Mouse (Mus musculus): ENCODE results near the gene 1500009C09Rik. TPM values are rescaled to one million over a fixed set of nuclear protein-coding genes. Genes with fewer than 3 reads are reported as not detected.

Gene 1500009C09Rik
- 0.14 and 0.22 TPM in 2 replicates for polyA plus RNA-seq (2012; rRNA removed; ENCODE audit: low replicate concordance)

GRCm38 (mm10) chr15:82252097-82252496 is at the start of gene 1500009C09Rik:
1500009C09Rik (plus strand) TSS chr15:82252397.

DNA sequence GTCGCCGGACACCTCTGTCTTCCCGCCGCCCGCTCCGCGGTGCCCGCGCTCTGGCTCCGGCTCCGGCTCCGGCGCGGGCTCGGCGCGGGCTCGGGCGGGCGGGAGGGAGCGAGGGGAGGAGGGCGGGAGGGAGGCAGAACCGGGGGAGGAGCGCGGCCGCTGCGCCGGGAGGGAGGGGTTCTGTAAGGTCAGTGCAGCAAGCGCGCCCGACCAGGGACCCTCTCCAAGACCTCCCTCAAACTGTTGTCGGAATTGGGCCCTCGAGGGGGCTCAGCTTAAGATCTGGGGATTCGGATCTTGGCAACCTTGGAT is 39.5 kb upstream of the 1500009C09Rik start, which contains the start of gene Shisa8:
Gene Shisa8, minus strand, starts transcription at position 64 of the 312 bp plus-strand sequence.

DNA sequence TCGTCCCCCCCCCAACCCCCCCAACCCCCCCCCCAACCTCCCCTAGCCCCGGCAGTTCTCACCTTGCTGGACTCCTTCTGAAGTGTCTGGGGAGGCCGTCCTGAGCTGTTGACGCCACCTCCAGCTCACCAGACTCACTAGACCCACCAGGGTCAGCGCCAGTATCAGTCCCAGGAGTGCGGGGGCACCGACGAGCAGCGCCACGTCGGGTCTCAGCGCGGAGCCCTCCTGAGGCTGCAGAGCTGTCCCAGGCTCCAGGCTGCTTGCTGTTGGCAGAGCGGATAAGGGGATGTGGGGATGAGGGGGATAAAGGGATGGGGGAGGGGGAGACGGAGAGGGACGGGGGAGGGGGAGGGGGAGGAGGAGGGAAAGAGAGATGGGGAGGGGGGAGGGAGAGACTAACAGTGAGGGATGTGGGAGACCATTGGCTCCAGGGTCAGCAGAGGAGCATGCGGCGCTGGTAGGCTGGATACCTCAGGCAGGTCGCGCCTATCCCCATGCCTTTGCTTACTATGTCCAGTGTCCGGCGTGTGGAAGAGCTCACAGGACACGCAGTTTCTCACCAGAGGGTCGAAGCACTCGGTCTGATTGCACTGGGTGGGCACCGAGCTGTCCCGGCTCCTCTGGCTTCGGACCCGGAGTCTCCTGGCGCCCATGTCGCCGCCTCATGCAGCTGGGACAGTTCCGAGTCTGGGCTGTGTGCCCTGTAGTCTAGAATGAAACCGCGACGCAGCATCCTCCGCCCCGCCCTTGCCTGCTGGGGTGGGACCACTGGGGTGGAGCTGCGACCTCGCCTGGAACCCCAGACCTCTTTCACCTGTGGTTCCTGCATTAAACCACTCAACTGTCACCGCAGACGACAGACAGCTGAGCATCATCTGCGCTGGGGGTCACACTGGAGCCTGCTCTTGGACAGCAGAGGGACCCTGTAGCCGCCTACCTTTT is 28.3 kb upstream of the 1500009C09Rik start, which contains the start of gene Tnfrsf13c:
Gene Tnfrsf13c, minus strand, starts transcription at position 713 of the 945 bp plus-strand sequence.

DNA sequence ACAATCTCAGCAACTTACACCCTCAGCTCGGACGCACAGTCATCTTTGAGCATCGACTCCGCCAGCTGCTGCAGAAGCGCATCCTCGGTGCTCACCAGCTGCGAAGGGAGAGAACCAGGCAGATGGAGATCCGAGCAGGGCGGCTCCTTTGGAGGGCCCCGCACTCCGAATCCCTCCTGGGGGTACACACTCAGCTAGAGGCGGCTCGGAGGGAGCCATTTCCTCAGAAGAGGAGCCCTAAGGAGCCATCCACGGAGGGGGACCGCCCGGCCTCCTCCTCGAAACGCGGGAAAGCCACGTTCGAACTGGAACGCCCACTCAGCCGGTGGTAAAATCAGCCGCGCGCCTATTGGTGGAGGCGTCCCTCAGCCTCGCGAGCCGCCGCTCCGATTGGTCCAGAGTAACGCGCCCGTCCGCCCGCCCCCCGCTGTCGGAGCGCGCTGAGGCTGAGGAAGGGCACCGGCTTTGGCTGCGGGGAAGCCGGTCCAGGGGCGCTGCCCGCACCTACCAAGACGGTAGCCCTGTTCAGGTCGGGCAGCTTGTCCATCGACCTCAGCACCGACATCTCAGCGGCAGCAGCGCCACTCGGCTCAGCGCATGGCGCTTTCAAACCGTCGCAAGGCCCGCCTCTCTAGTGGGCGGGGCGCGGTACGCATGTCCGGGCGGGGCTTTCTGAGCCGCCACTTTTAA is 7.9 kb upstream of the 1500009C09Rik start, which contains the start of gene Cenpm:
Gene Cenpm, minus strand, starts transcription at position 634 of the 690 bp plus-strand sequence.

GRCm38 (mm10) chr15:82274593-82274926 is 22.4 kb downstream of the 1500009C09Rik start, which contains the start of gene Sept3:
Sept3 (plus strand) TSS chr15:82274893.

DNA sequence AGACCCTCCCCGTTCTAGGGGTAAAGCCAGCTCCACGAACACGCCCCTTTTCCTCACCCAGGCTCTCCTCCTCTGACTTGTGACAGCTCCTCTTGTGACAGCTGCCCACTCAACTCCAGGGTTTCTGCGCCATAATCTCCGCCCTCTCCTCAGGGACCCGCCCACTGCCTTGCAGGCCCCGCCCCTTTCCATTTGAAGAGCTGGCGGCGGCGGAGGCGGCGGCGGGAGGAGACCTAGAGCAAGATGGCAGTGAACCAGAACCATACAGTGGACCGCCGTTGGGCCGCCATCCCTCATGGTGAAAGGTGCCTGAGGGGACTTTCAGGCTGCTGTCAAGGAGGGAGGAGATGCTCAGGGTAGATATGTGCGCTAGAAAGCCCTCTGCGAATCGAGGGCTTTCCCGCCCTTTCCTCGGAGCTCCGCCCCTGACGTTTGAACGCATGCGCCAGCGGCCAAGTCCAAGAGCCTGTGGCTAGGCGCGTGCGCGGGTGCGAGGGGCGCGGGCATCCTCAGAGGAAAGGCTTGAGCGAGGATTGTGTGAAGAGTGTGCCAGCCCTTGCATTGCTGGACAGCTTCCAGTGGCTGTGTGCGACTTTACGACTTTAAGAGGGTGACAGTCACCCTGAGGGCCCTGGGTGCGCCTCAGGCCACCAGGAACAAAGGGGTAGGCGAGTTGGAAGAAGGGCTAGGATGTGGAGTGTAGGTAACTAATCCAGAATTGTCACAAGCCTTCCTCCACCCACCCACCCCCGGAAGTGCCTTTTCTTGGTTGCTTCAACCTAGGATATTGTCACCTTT is 46.8 kb downstream of the 1500009C09Rik start, which contains the start of gene Wbp2nl:
Gene Wbp2nl, plus strand, starts transcription at position 191 of the 798 bp plus-strand sequence.

Other genes with a start within 250 kb of the 1500009C09Rik start
- gene Desi1, start 218.5 kb upstream of the 1500009C09Rik start, polyA plus RNA-seq (2012; rRNA removed; ENCODE audit: low replicate concordance), result 40.6 and 43.7 TPM in 2 replicates
- 21.0 and 49.7 TPM in 2 replicates for gene Snu13, start 204.8 kb upstream of the 1500009C09Rik start, polyA plus RNA-seq (2012; rRNA removed; ENCODE audit: low replicate concordance)
- not detected in 2 replicates for gene 4930407I10Rik, start 193.2 kb upstream of the 1500009C09Rik start, polyA plus RNA-seq (2012; rRNA removed; ENCODE audit: low replicate concordance)
- 0.07 TPM in 1 of 2 replicates, not detected in the other for gene Mei1, start 182.4 kb upstream of the 1500009C09Rik start, polyA plus RNA-seq (2012; rRNA removed; ENCODE audit: low replicate concordance)
- gene Ccdc134, start 124.5 kb upstream of the 1500009C09Rik start, polyA plus RNA-seq (2012; rRNA removed; ENCODE audit: low replicate concordance), result 6.0 and 14.3 TPM in 2 replicates
- gene Srebf2, start 105.2 kb upstream of the 1500009C09Rik start, polyA plus RNA-seq (2012; rRNA removed; ENCODE audit: low replicate concordance), result 145 and 243 TPM in 2 replicates
- gene Shisa8, start 39.6 kb upstream of the 1500009C09Rik start, polyA plus RNA-seq (2012; rRNA removed; ENCODE audit: low replicate concordance), result 0.23 and 2.7 TPM in 2 replicates
- gene Tnfrsf13c, start 28.0 kb upstream of the 1500009C09Rik start, polyA plus RNA-seq (2012; rRNA removed; ENCODE audit: low replicate concordance), result 1.4 and 7.1 TPM in 2 replicates
- gene Cenpm, start 7.6 kb upstream of the 1500009C09Rik start, polyA plus RNA-seq (2012; rRNA removed; ENCODE audit: low replicate concordance), result 11.1 and 14.1 TPM in 2 replicates
- 0.14 and 0.89 TPM in 2 replicates for gene Sept3, start 22.5 kb downstream of the 1500009C09Rik start, polyA plus RNA-seq (2012; rRNA removed; ENCODE audit: low replicate concordance)
- gene Wbp2nl, start 46.6 kb downstream of the 1500009C09Rik start, polyA plus RNA-seq (2012; rRNA removed; ENCODE audit: low replicate concordance), result not detected in 2 replicates
- 167 and 184 TPM in 2 replicates for gene Naga, start 86.5 kb downstream of the 1500009C09Rik start, polyA plus RNA-seq (2012; rRNA removed; ENCODE audit: low replicate concordance)
- gene Pheta2, start 86.5 kb downstream of the 1500009C09Rik start, polyA plus RNA-seq (2012; rRNA removed; ENCODE audit: low replicate concordance), result 0.23 and 0.47 TPM in 2 replicates
- gene Smdt1, start 86.6 kb downstream of the 1500009C09Rik start, polyA plus RNA-seq (2012; rRNA removed; ENCODE audit: low replicate concordance), result 197 and 404 TPM in 2 replicates
- 166 and 221 TPM in 2 replicates for gene Ndufa6, start 101.9 kb downstream of the 1500009C09Rik start, polyA plus RNA-seq (2012; rRNA removed; ENCODE audit: low replicate concordance)
- 39.8 and 90.5 TPM in 2 replicates for gene Cyp2d22, start 127.9 kb downstream of the 1500009C09Rik start, polyA plus RNA-seq (2012; rRNA removed; ENCODE audit: low replicate concordance)
- not detected in 2 replicates for gene Cyp2d11, start 141.6 kb downstream of the 1500009C09Rik start, polyA plus RNA-seq (2012; rRNA removed; ENCODE audit: low replicate concordance)
- gene Cyp2d10, start 154.8 kb downstream of the 1500009C09Rik start, polyA plus RNA-seq (2012; rRNA removed; ENCODE audit: low replicate concordance), result 3.5 TPM in 1 of 2 replicates, not detected in the other
- gene Cyp2d9, start 181.0 kb downstream of the 1500009C09Rik start, polyA plus RNA-seq (2012; rRNA removed; ENCODE audit: low replicate concordance), result 0.82 TPM in 1 of 2 replicates, not detected in the other